Mouse (Mus musculus) neural tube, embryonic 11.5 days (tissue): ENCODE measurements around the gene Chchd4. TPM values are rescaled to one million over a fixed set of nuclear protein-coding genes. Genes with fewer than 3 reads are reported as not detected.
"Not testable (repeated sequence)": the region's sequence is repeated elsewhere in the genome, so short reads cannot be mapped to it uniquely, and the experiment has no call there.

Experiments used
- ATAC-seq: fragments of 200-750 bp; cut with Nextera tagmentation; 2 replicates; pipeline ENCODE4 v1.8.0; 2017; ENCODE audit warnings: moderate number of reproducible peaks, mild to moderate bottlenecking, moderate TSS enrichment, moderate library complexity; ENCODE audit not compliant: insufficient read depth, low FRiP score, low TSS enrichment
- DNase-seq: peaks from one replicate; pipeline ENCODE4 v3.0.0-alpha.2; 2015; ENCODE audit warnings: low spot score
- H3K27ac ChIP-seq: fragments of 300-500 bp; sonication (generic); 2 replicates; pipeline ENCODE4 v1.5.1; 2014; ENCODE audit warnings: low read depth, mild to moderate bottlenecking, low read length
- H3K27me3 ChIP-seq: fragments of 300-500 bp; sonication (generic); 2 replicates; pipeline ENCODE4 v1.6.1; 2014; ENCODE audit warnings: mild to moderate bottlenecking, low read length, mixed read lengths; ENCODE audit not compliant: control insufficient read depth, insufficient read depth
- H3K36me3 ChIP-seq: fragments of 300-500 bp; sonication (generic); 2 replicates; pipeline ENCODE4 v1.6.1; 2014; ENCODE audit warnings: mild to moderate bottlenecking, low read length, moderate library complexity, mixed read lengths; ENCODE audit not compliant: control insufficient read depth, insufficient read depth
- H3K4me1 ChIP-seq: fragments of 300-500 bp; sonication (generic); 2 replicates; pipeline ENCODE4 v1.6.1; 2014; ENCODE audit warnings: low read length, mixed read lengths; ENCODE audit not compliant: control insufficient read depth, insufficient read depth
- H3K4me2 ChIP-seq: fragments of 300-500 bp; sonication (generic); 2 replicates; pipeline ENCODE4 v1.6.1; 2014; ENCODE audit warnings: low read depth, mild to moderate bottlenecking, moderate library complexity
- H3K4me3 ChIP-seq: fragments of 300-500 bp; sonication (generic); 2 replicates; pipeline ENCODE4 v1.5.1; 2014; ENCODE audit warnings: low read depth, low read length
- H3K9ac ChIP-seq: fragments of 300-500 bp; sonication (generic); 2 replicates; pipeline ENCODE4 v1.6.1; 2014; ENCODE audit warnings: mild to moderate bottlenecking, low read length
- H3K9me3 ChIP-seq: fragments of 300-500 bp; sonication (generic); 2 replicates; pipeline ENCODE4 v1.6.1; 2016; ENCODE audit warnings: low read length; ENCODE audit not compliant: control insufficient read depth
- WGBS: fragments of 180-500 bp; shearing (Covaris S2); extraction: QIAGEN DNeasy Blood & Tissue Kit; methylation state at CpG from one replicate; pipeline ENCODE4 v1.1.7; 2014; 5-methylcytosine and 5-hydroxymethylcytosine counted together
- polyA plus RNA-seq: library from polyadenylated mRNA; unstranded; fragments of >200 nt; fragmentation: Nextera tagmentation; extraction: Ambion mirVana; gene quantifications from 2 replicates; pipeline ENCODE4 v1.2.1, GENCODE M21; 2014

The Chchd4 gene
- polyA plus RNA-seq, 1 experiment from 2014 or later = 26.6 TPM

- H3K36me3 ChIP-seq = peaks cover 26% of the 10 kb centered on the region
- 90% methylated on average over 15 of the region's 15 CpGs for whole genome bisulfite sequencing
Measured at GRCm38 (mm10) chr6:91486736-91487453, 13.5 kb upstream of the Chchd4 start.

GRCm38 (mm10) chr6:91483371-91483770 lies 10.0 kb upstream of the Chchd4 start:
- H3K27ac ChIP-seq = no peak overlapping the region
- H3K4me2 ChIP-seq = no peak overlapping the region
- 89% methylated on average over 2 of the region's 2 CpGs for WGBS
- peaks cover 38% of the 10 kb centered on the region for H3K36me3 ChIP-seq
- H3K4me3 ChIP-seq = no peak overlapping the region
- no peaks in the 10 kb centered on the region for H3K27me3 ChIP-seq
- ATAC-seq (no peak), DNase-seq (no peak)
- no peak overlapping the region for H3K9ac ChIP-seq
- no peaks in the 10 kb centered on the region for H3K9me3 ChIP-seq
- H3K4me1 ChIP-seq = no peaks in the 10 kb centered on the region

More at GRCm38 (mm10) chr6:91486736-91487453, 13.5 kb upstream of the Chchd4 start:
- DNase-seq (no peak), ATAC-seq (no peak)
- Histone ChIP-seq H3K4me3 (no peak overlapping the region), H3K9ac (no peak overlapping the region), H3K9me3 (no peaks in the 10 kb centered on the region), H3K4me1 (no peaks in the 10 kb centered on the region), H3K27ac (no peak overlapping the region), H3K27me3 (no peaks in the 10 kb centered on the region), H3K4me2 (no peak overlapping the region)

- Histone ChIP-seq H3K27ac (no peak overlapping the region), H3K4me1 (peaks cover 11% of the 10 kb centered on the region), H3K4me2 (no peak overlapping the region), H3K4me3 (no peak overlapping the region), H3K27me3 (no peaks in the 10 kb centered on the region), H3K9ac (no peak overlapping the region), H3K9me3 (no peaks in the 10 kb centered on the region), H3K36me3 (peaks cover 22% of the 10 kb centered on the region)
- ATAC-seq (no peak), DNase-seq (no peak)
- WGBS = 93% methylated on average over 2 of the region's 2 CpGs
Measured at GRCm38 (mm10) chr6:91476541-91476940, 3.2 kb upstream of the Chchd4 start.

GRCm38 (mm10) chr6:91474441-91475190 lies 1.3 kb upstream of the Chchd4 start:
- Histone ChIP-seq H3K27me3 (no peaks in the 10 kb centered on the region), H3K4me2 (peak overlapping the region; percentile 86), H3K36me3 (peaks cover 13% of the 10 kb centered on the region), H3K27ac (no peak overlapping the region), H3K4me3 (peak overlapping the region; percentile 84), H3K9ac (peak overlapping the region; percentile 80), H3K4me1 (peaks cover 11% of the 10 kb centered on the region), H3K9me3 (no peaks in the 10 kb centered on the region)
- ATAC-seq = no peak
- DNase-seq = no peak
- 57% methylated on average over 9 of the region's 9 CpGs for WGBS

GRCm38 (mm10) chr6:91473805-91474440 lies 577 bp upstream of the Chchd4 start:
- H3K9ac ChIP-seq = peak overlapping the region; percentile 80
- peaks cover 9% of the 10 kb centered on the region for H3K36me3 ChIP-seq
- 0 out of 2 replicates have a peak overlapping the region, but pooled peaks have one; percentile 10 for H3K27ac ChIP-seq
- peak overlapping the region; percentile 86 for H3K4me2 ChIP-seq
- DNase-seq (no peak), ATAC-seq (peak; percentile 54; the same call in 1 of the 2 replicates)
- H3K27me3 ChIP-seq = no peaks in the 10 kb centered on the region
- no peaks in the 10 kb centered on the region for H3K9me3 ChIP-seq
- peaks cover 11% of the 10 kb centered on the region for H3K4me1 ChIP-seq
- under 1% methylated on average over 27 of the region's 27 CpGs for WGBS
- H3K4me3 ChIP-seq = peak overlapping the region; percentile 84

GRCm38 (mm10) chr6:91472319-91472718 lies 1.0 kb downstream of the Chchd4 start:
- Histone ChIP-seq H3K4me3 (peak overlapping the region; percentile 84), H3K27me3 (no peaks in the 10 kb centered on the region), H3K9me3 (no peaks in the 10 kb centered on the region), H3K9ac (peak overlapping the region; percentile 74), H3K27ac (no peak overlapping the region), H3K4me2 (peak overlapping the region; percentile 75), H3K36me3 (no peaks in the 10 kb centered on the region; the same call in 1 of the 2 replicates), H3K4me1 (peaks cover 11% of the 10 kb centered on the region)
- WGBS = 39% methylated on average over 6 of the region's 6 CpGs
- ATAC-seq = no peak
- no peak for DNase-seq

GRCm38 (mm10) chr6:91471427-91471826 lies 1.9 kb downstream of the Chchd4 start:
- not testable (repeated sequence) for H3K9ac ChIP-seq, ATAC-seq, DNase-seq, H3K4me3 ChIP-seq, H3K4me2 ChIP-seq, H3K36me3 ChIP-seq, H3K27ac ChIP-seq, H3K27me3 ChIP-seq, H3K9me3 ChIP-seq
- 89% methylated on average over 3 of the region's 3 CpGs for WGBS
- peaks cover 11% of the 10 kb centered on the region for H3K4me1 ChIP-seq

- H3K27me3 ChIP-seq = no peaks in the 10 kb centered on the region
- H3K27ac ChIP-seq = no peak overlapping the region
- no peaks in the 10 kb centered on the region for H3K9me3 ChIP-seq
- H3K4me1 ChIP-seq = peaks cover 11% of the 10 kb centered on the region
- no peak overlapping the region for H3K4me3 ChIP-seq
- no peaks in the 10 kb centered on the region; the same call in 1 of the 2 replicates for H3K36me3 ChIP-seq
- H3K4me2 ChIP-seq = no peak overlapping the region
- 92% methylated on average over 2 of the region's 2 CpGs for WGBS
- no peak overlapping the region for H3K9ac ChIP-seq
- no peak for ATAC-seq
- no peak for DNase-seq
Measured at GRCm38 (mm10) chr6:91470712-91471111, 2.6 kb downstream of the Chchd4 start.
